Comparison of ENCODE assay signal across 8 mouse cellular contexts in genomic region chr7:24335699-24336309, GRCm38 (mm10). TPM values are rescaled to one million over a fixed set of nuclear protein-coding genes. Genes with fewer than 3 reads are reported as not detected.
DNase-seq lines count a peak whose midpoint lies in the region; ATAC-seq and TF ChIP-seq lines count a peak whose summit lies in the region.

No protein-coding gene starts in this region.

- TF ChIP-seq POLR2A in small intestine, adult 2 months (IDR thresholded peaks at IDR 0.05; ENCODE audit: low read depth, low read length), result no peak

- no peaks in the 10 kb centered on the region for H3K4me1 ChIP-seq in embryonic facial prominence, embryonic 10.5 days
- H3K4me1 ChIP-seq in hindbrain, embryonic 11.5 days (replicated peaks; ENCODE audit: control insufficient read depth, insufficient read depth, low read length), result no peaks in the 10 kb centered on the region
- no peaks in the 10 kb centered on the region for H3K4me1 ChIP-seq in midbrain, embryonic 10.5 days
- H3K4me1 ChIP-seq in small intestine, adult 2 months (ENCODE audit: control insufficient read depth, insufficient read depth, insufficient read length, low read length), result no peaks in the 10 kb centered on the region

- H3K27ac ChIP-seq in embryonic facial prominence, embryonic 10.5 days (replicated peaks), result no peak overlapping the region
- no peak overlapping the region for H3K27ac ChIP-seq in hindbrain, embryonic 11.5 days (ENCODE audit: low read depth, low read length)
- H3K27ac ChIP-seq in midbrain, embryonic 10.5 days (replicated peaks), result no peak overlapping the region
- no peak overlapping the region for H3K27ac ChIP-seq in small intestine, adult 2 months (ENCODE audit: insufficient read depth, low read depth, low read length)

- peaks cover 11% of the 10 kb centered on the region; the same call in 1 of the 2 replicates for H3K9me3 ChIP-seq in embryonic facial prominence, embryonic 10.5 days
- no peaks in the 10 kb centered on the region for H3K9me3 ChIP-seq in hindbrain, embryonic 11.5 days (ENCODE audit: control insufficient read depth, low read length)
- peaks cover 10% of the 10 kb centered on the region; the same call in 1 of the 2 replicates for H3K9me3 ChIP-seq in midbrain, embryonic 10.5 days (replicated peaks)

- no peak overlapping the region for H3K4me3 ChIP-seq in embryonic facial prominence, embryonic 10.5 days
- H3K4me3 ChIP-seq in hindbrain, embryonic 11.5 days (ENCODE audit: low read depth, low read length), result no peak overlapping the region
- H3K4me3 ChIP-seq in midbrain, embryonic 10.5 days, result no peak overlapping the region
- no peak overlapping the region for H3K4me3 ChIP-seq in small intestine, adult 2 months (ENCODE audit: low read depth, low read length)

- WGBS in embryonic facial prominence, embryonic 10.5 days, result 10% methylated on average over 5 of the region's 5 CpGs
- WGBS in hindbrain, embryonic 11.5 days, result 12% methylated on average over 5 of the region's 5 CpGs
- 15% methylated on average over 5 of the region's 5 CpGs for WGBS in midbrain, embryonic 10.5 days
- 8% methylated on average over 5 of the region's 5 CpGs for WGBS in small intestine, adult 2 months

- H3K36me3 ChIP-seq in embryonic facial prominence, embryonic 10.5 days (replicated peaks), result no peaks in the 10 kb centered on the region
- no peaks in the 10 kb centered on the region for H3K36me3 ChIP-seq in hindbrain, embryonic 11.5 days (ENCODE audit: control insufficient read depth, insufficient read depth, low read length)
- no peaks in the 10 kb centered on the region for H3K36me3 ChIP-seq in midbrain, embryonic 10.5 days
- no peaks in the 10 kb centered on the region for H3K36me3 ChIP-seq in small intestine, adult 2 months (ENCODE audit: control insufficient read depth, insufficient read depth, low read length)

- H3K27me3 ChIP-seq in embryonic facial prominence, embryonic 10.5 days (replicated peaks; ENCODE audit: low read depth, poor library complexity, severe bottlenecking), result peaks cover 24% of the 10 kb centered on the region
- H3K27me3 ChIP-seq in hindbrain, embryonic 11.5 days (ENCODE audit: control insufficient read depth, insufficient read depth, low read length), result peaks cover 2% of the 10 kb centered on the region; the same call in 1 of the 2 replicates
- H3K27me3 ChIP-seq in midbrain, embryonic 10.5 days (ENCODE audit: low read depth, poor library complexity, severe bottlenecking), result peaks cover 20% of the 10 kb centered on the region
- peaks cover 15% of the 10 kb centered on the region; the same call in 1 of the 2 replicates for H3K27me3 ChIP-seq in small intestine, adult 2 months (ENCODE audit: control insufficient read depth, insufficient read depth, low read length)

- H3K9ac ChIP-seq in hindbrain, embryonic 11.5 days (ENCODE audit: low read depth, low read length), result no peak overlapping the region

- peak; percentile 69 to 75 for DNase-seq in cerebellum, adult 18-20 months
- peak; percentile 60 for DNase-seq in adrenal gland, adult 2 months
- peak; percentile 64 for DNase-seq in embryonic facial prominence, embryonic 10.5 days (ENCODE audit: low spot score)
- DNase-seq in hindbrain, embryonic 11.5 days (ENCODE audit: low spot score), result peak; percentile 84
- peak; percentile 62 to 92 for DNase-seq in layer of hippocampus, postnatal 25 days (ENCODE audit: extremely low spot score in 1 of 2, low spot score in 1 of 2)
- peak; percentile 51 for DNase-seq in midbrain, embryonic 10.5 days (ENCODE audit: low spot score)

- H3K4me2 ChIP-seq in hindbrain, embryonic 11.5 days (replicated peaks; ENCODE audit: low read depth, low read length), result no peak overlapping the region

- TF ChIP-seq CTCF in small intestine, adult 2 months (IDR thresholded peaks at IDR 0.05; ENCODE audit: extremely low read depth, insufficient read length, insufficient replicate concordance, low read depth, low read length), result peak; percentile 19; the same call in 1 of the 2 replicates

- no peak for ATAC-seq in cerebellum, adult (ENCODE audit: insufficient number of reproducible peaks, low FRiP score, low TSS enrichment)
- ATAC-seq in hindbrain, embryonic 11.5 days (ENCODE audit: low FRiP score), result no peak

RNA-seq across cellular contexts. Expression of gene Tescl, which starts 2.1 kb away (rescaled TPM):
- total RNA-seq in adrenal gland, adult 2 months (2021), result 1 to 10 TPM in 1 of 2 experiments, under 1 TPM in 1; 0.58 to 1.2 TPM
- polyA plus RNA-seq in adrenal gland, adult 2 months (2012; rRNA removed), result 1.2 and 1.8 TPM in 2 replicates
- polyA plus RNA-seq in embryonic facial prominence, embryonic 10.5 days (2016; fragmentation: Nextera tagmentation; extraction: Ambion mirVana), result 0.17 TPM in 1 of 2 replicates, not detected in the other
- not detected in 2 replicates for polyA plus RNA-seq in hindbrain, embryonic 11.5 days (2014; fragmentation: Nextera tagmentation; extraction: Ambion mirVana)
- total RNA-seq in layer of hippocampus, postnatal 25 days (2021), result not detected
- 0.14 and 0.26 TPM in 2 replicates for polyA plus RNA-seq in midbrain, embryonic 10.5 days (2016; fragmentation: Nextera tagmentation; extraction: Ambion mirVana)
- 0.15 TPM in 1 of 2 replicates, not detected in the other for polyA plus RNA-seq in small intestine, adult 2 months (2012; rRNA removed)

RNA-seq across cellular contexts. Expression of gene Lypd5, which starts 13.2 kb away (rescaled TPM):
- not detected for total RNA-seq in adrenal gland, adult 2 months (2021)
- polyA plus RNA-seq in adrenal gland, adult 2 months (2012; rRNA removed), result not detected in 2 replicates
- not detected in 2 replicates for polyA plus RNA-seq in embryonic facial prominence, embryonic 10.5 days (2016; fragmentation: Nextera tagmentation; extraction: Ambion mirVana)
- not detected in 2 replicates for polyA plus RNA-seq in hindbrain, embryonic 11.5 days (2014; fragmentation: Nextera tagmentation; extraction: Ambion mirVana)
- total RNA-seq in layer of hippocampus, postnatal 25 days (2021), result not detected
- polyA plus RNA-seq in midbrain, embryonic 10.5 days (2016; fragmentation: Nextera tagmentation; extraction: Ambion mirVana), result not detected in 2 replicates
- 0.06 TPM in 1 of 2 replicates, not detected in the other for polyA plus RNA-seq in small intestine, adult 2 months (2012; rRNA removed)

RNA-seq across cellular contexts. Expression of gene Zfp94, which starts 19.3 kb away (rescaled TPM):
- 1 to 10 TPM; 3.1 to 5.5 TPM for total RNA-seq in adrenal gland, adult 2 months (2021)
- 4.3 and 4.6 TPM in 2 replicates for polyA plus RNA-seq in adrenal gland, adult 2 months (2012; rRNA removed)
- polyA plus RNA-seq in embryonic facial prominence, embryonic 10.5 days (2016; fragmentation: Nextera tagmentation; extraction: Ambion mirVana), result 13.8 and 13.9 TPM in 2 replicates
- polyA plus RNA-seq in hindbrain, embryonic 11.5 days (2014; fragmentation: Nextera tagmentation; extraction: Ambion mirVana), result 12.8 and 15.4 TPM in 2 replicates
- 10 to 100 TPM; 12.5 to 15.0 TPM for total RNA-seq in layer of hippocampus, postnatal 25 days (2021)
- polyA plus RNA-seq in midbrain, embryonic 10.5 days (2016; fragmentation: Nextera tagmentation; extraction: Ambion mirVana), result 13.7 and 15.5 TPM in 2 replicates
- polyA plus RNA-seq in small intestine, adult 2 months (2012; rRNA removed), result 0.84 and 1.5 TPM in 2 replicates

RNA-seq across cellular contexts. Expression of gene Kcnn4, which starts 34.3 kb away (rescaled TPM):
- under 1 TPM; 0.37 to 0.97 TPM for total RNA-seq in adrenal gland, adult 2 months (2021)
- 2.1 and 3.0 TPM in 2 replicates for polyA plus RNA-seq in adrenal gland, adult 2 months (2012; rRNA removed)
- 3.0 and 3.5 TPM in 2 replicates for polyA plus RNA-seq in embryonic facial prominence, embryonic 10.5 days (2016; fragmentation: Nextera tagmentation; extraction: Ambion mirVana)
- 2.4 and 3.5 TPM in 2 replicates for polyA plus RNA-seq in hindbrain, embryonic 11.5 days (2014; fragmentation: Nextera tagmentation; extraction: Ambion mirVana)
- total RNA-seq in layer of hippocampus, postnatal 25 days (2021), result under 1 TPM; 0.27 to 0.47 TPM
- 3.3 and 4.0 TPM in 2 replicates for polyA plus RNA-seq in midbrain, embryonic 10.5 days (2016; fragmentation: Nextera tagmentation; extraction: Ambion mirVana)
- 61.9 and 95.5 TPM in 2 replicates for polyA plus RNA-seq in small intestine, adult 2 months (2012; rRNA removed)

RNA-seq across cellular contexts. Expression of gene Zfp61, which starts 34.8 kb away (rescaled TPM):
- 1 to 10 TPM; 7.0 to 9.6 TPM for total RNA-seq in adrenal gland, adult 2 months (2021)
- polyA plus RNA-seq in adrenal gland, adult 2 months (2012; rRNA removed), result 2.0 and 2.6 TPM in 2 replicates
- 46.4 and 47.7 TPM in 2 replicates for polyA plus RNA-seq in embryonic facial prominence, embryonic 10.5 days (2016; fragmentation: Nextera tagmentation; extraction: Ambion mirVana)
- polyA plus RNA-seq in hindbrain, embryonic 11.5 days (2014; fragmentation: Nextera tagmentation; extraction: Ambion mirVana), result 32.1 and 40.0 TPM in 2 replicates
- 10 to 100 TPM; 24.1 to 27.5 TPM for total RNA-seq in layer of hippocampus, postnatal 25 days (2021)
- 36.7 and 41.4 TPM in 2 replicates for polyA plus RNA-seq in midbrain, embryonic 10.5 days (2016; fragmentation: Nextera tagmentation; extraction: Ambion mirVana)
- polyA plus RNA-seq in small intestine, adult 2 months (2012; rRNA removed), result 1.1 and 1.5 TPM in 2 replicates
